Mouse (Mus musculus): ENCODE measurements at regions not wholly inside any gene's neighbourhood (a gene's known extent, or its start where the extent isn't known, plus 50 kb on each side); places are given as distances from the start of the nearest gene placed in this dataset.
A peak's percentile ranks its signal among the peaks of the same experiment; 100 is the strongest.

- no peaks in the 10 kb centered on the region for H3K27me3 ChIP-seq
- ATAC-seq (ENCODE audit: borderline replicate concordance, extremely low read depth, low FRiP score, low TSS enrichment), result peak; percentile 86
- no peaks in the 10 kb centered on the region for H3K9me3 ChIP-seq
- no peaks in the 10 kb centered on the region for H3K4me1 ChIP-seq
- H3K27ac ChIP-seq, result peak overlapping the region; percentile 71
- H3K36me3 ChIP-seq, result no peaks in the 10 kb centered on the region
- no peak overlapping the region for H3K4me2 ChIP-seq
- H3K4me3 ChIP-seq, result no peak overlapping the region
- H3K9ac ChIP-seq, result no peak overlapping the region
- 52% methylated on average over 5 of the region's 5 CpGs for WGBS
Measured at GRCm38 (mm10) chr11:9932360-9933265, 740.9 kb downstream of the Abca13 start.

- Histone ChIP-seq H3K4me3 (no peak overlapping the region), H3K4me1 (no peaks in the 10 kb centered on the region), H3K27ac (no peak overlapping the region), H3K27me3 (no peaks in the 10 kb centered on the region), H3K36me3 (no peaks in the 10 kb centered on the region), H3K4me2 (no peak overlapping the region), H3K9me3 (no peaks in the 10 kb centered on the region), H3K9ac (no peak overlapping the region)
- no peak for ATAC-seq (ENCODE audit: borderline replicate concordance, extremely low read depth, low FRiP score, low TSS enrichment)
Measured at GRCm38 (mm10) chr11:9962696-9963202, 771.0 kb downstream of the Abca13 start.

GRCm38 (mm10) chr11:9982974-9983373, 791.2 kb downstream of the Abca13 start:
- no peak overlapping the region for H3K4me3 ChIP-seq
- H3K9ac ChIP-seq, result no peak overlapping the region
- H3K27me3 ChIP-seq, result no peaks in the 10 kb centered on the region
- no peak overlapping the region for H3K4me2 ChIP-seq
- H3K9me3 ChIP-seq, result no peaks in the 10 kb centered on the region
- ATAC-seq (ENCODE audit: borderline replicate concordance, extremely low read depth, low FRiP score, low TSS enrichment), result no peak
- no peak overlapping the region for H3K27ac ChIP-seq
- H3K36me3 ChIP-seq, result no peaks in the 10 kb centered on the region
- H3K4me1 ChIP-seq, result no peaks in the 10 kb centered on the region

GRCm38 (mm10) chr11:9994601-9995166, 802.9 kb downstream of the Abca13 start:
- Histone ChIP-seq H3K4me2 (no peak overlapping the region), H3K36me3 (no peaks in the 10 kb centered on the region), H3K9me3 (no peaks in the 10 kb centered on the region), H3K9ac (no peak overlapping the region), H3K27ac (no peak overlapping the region), H3K4me3 (no peak overlapping the region), H3K4me1 (no peaks in the 10 kb centered on the region), H3K27me3 (no peaks in the 10 kb centered on the region)
- WGBS, result 47% methylated on average over 5 of the region's 5 CpGs
- ATAC-seq (ENCODE audit: borderline replicate concordance, extremely low read depth, low FRiP score, low TSS enrichment), result peak; percentile 21; the same call in 1 of the 2 replicates

GRCm38 (mm10) chr11:9995356-9995755, 803.6 kb downstream of the Abca13 start:
- H3K9me3 ChIP-seq, result no peaks in the 10 kb centered on the region
- H3K4me2 ChIP-seq, result no peak overlapping the region
- H3K27ac ChIP-seq, result no peak overlapping the region
- H3K4me1 ChIP-seq, result no peaks in the 10 kb centered on the region
- H3K4me3 ChIP-seq, result no peak overlapping the region
- no peaks in the 10 kb centered on the region for H3K27me3 ChIP-seq
- no peaks in the 10 kb centered on the region for H3K36me3 ChIP-seq
- no peak overlapping the region for H3K9ac ChIP-seq
- no peak for ATAC-seq (ENCODE audit: borderline replicate concordance, extremely low read depth, low FRiP score, low TSS enrichment)

GRCm38 (mm10) chr11:9997532-9998138, 805.9 kb downstream of the Abca13 start:
- H3K4me2 ChIP-seq, result no peak overlapping the region
- WGBS, result 37% methylated on average over 5 of the region's 5 CpGs
- peak; percentile 65; the same call in 1 of the 2 replicates for ATAC-seq (ENCODE audit: borderline replicate concordance, extremely low read depth, low FRiP score, low TSS enrichment)
- no peaks in the 10 kb centered on the region for H3K4me1 ChIP-seq
- no peaks in the 10 kb centered on the region for H3K36me3 ChIP-seq
- H3K27ac ChIP-seq, result no peak overlapping the region
- H3K9me3 ChIP-seq, result no peaks in the 10 kb centered on the region
- H3K27me3 ChIP-seq, result no peaks in the 10 kb centered on the region
- H3K4me3 ChIP-seq, result no peak overlapping the region
- no peak overlapping the region for H3K9ac ChIP-seq

- Histone ChIP-seq H3K4me1 (no peaks in the 10 kb centered on the region), H3K4me2 (no peak overlapping the region), H3K4me3 (no peak overlapping the region), H3K36me3 (no peaks in the 10 kb centered on the region), H3K27me3 (no peaks in the 10 kb centered on the region), H3K27ac (no peak overlapping the region), H3K9ac (no peak overlapping the region), H3K9me3 (no peaks in the 10 kb centered on the region)
- no peak for ATAC-seq (ENCODE audit: borderline replicate concordance, extremely low read depth, low FRiP score, low TSS enrichment)
- 74% methylated on average over 2 of the region's 2 CpGs for WGBS
Measured at GRCm38 (mm10) chr11:10002170-10002569, 810.4 kb downstream of the Abca13 start.

GRCm38 (mm10) chr11:10006881-10007280, 815.1 kb downstream of the Abca13 start:
- no peak overlapping the region for H3K4me3 ChIP-seq
- 46% methylated on average over 3 of the region's 3 CpGs for WGBS
- ATAC-seq (ENCODE audit: borderline replicate concordance, extremely low read depth, low FRiP score, low TSS enrichment), result no peak

GRCm38 (mm10) chr11:10046593-10046992, 854.9 kb downstream of the Abca13 start:
- Histone ChIP-seq H3K4me1 (no peaks in the 10 kb centered on the region), H3K27ac (no peak overlapping the region), H3K9me3 (no peaks in the 10 kb centered on the region), H3K4me2 (no peak overlapping the region), H3K27me3 (no peaks in the 10 kb centered on the region), H3K4me3 (no peak overlapping the region), H3K36me3 (no peaks in the 10 kb centered on the region), H3K9ac (no peak overlapping the region)
- ATAC-seq (ENCODE audit: borderline replicate concordance, extremely low read depth, low FRiP score, low TSS enrichment), result no peak
- 50% methylated on average over 2 of the region's 2 CpGs for WGBS

More at GRCm38 (mm10) chr11:10006881-10007280, 815.1 kb downstream of the Abca13 start:
- H3K36me3 ChIP-seq, result no peaks in the 10 kb centered on the region
- no peak overlapping the region for H3K27ac ChIP-seq
- no peaks in the 10 kb centered on the region for H3K9me3 ChIP-seq
- H3K4me2 ChIP-seq, result no peak overlapping the region
- H3K9ac ChIP-seq, result no peak overlapping the region
- H3K27me3 ChIP-seq, result no peaks in the 10 kb centered on the region
- H3K4me1 ChIP-seq, result no peaks in the 10 kb centered on the region

GRCm38 (mm10) chr11:10051584-10052210, 860.0 kb downstream of the Abca13 start:
- no peaks in the 10 kb centered on the region for H3K4me1 ChIP-seq
- ATAC-seq (ENCODE audit: borderline replicate concordance, extremely low read depth, low FRiP score, low TSS enrichment), result no peak
- H3K4me2 ChIP-seq, result no peak overlapping the region
- no peaks in the 10 kb centered on the region for H3K36me3 ChIP-seq
- 56% methylated on average over 2 of the region's 2 CpGs for WGBS
- no peaks in the 10 kb centered on the region for H3K9me3 ChIP-seq
- H3K4me3 ChIP-seq, result no peak overlapping the region
- no peaks in the 10 kb centered on the region for H3K27me3 ChIP-seq
- H3K9ac ChIP-seq, result no peak overlapping the region
- H3K27ac ChIP-seq, result no peak overlapping the region

GRCm38 (mm10) chr11:10071881-10072280, 880.1 kb downstream of the Abca13 start:
- Histone ChIP-seq H3K9ac (no peak overlapping the region), H3K4me2 (no peak overlapping the region), H3K9me3 (no peaks in the 10 kb centered on the region), H3K27ac (no peak overlapping the region), H3K4me3 (no peak overlapping the region), H3K36me3 (no peaks in the 10 kb centered on the region), H3K27me3 (no peaks in the 10 kb centered on the region), H3K4me1 (no peaks in the 10 kb centered on the region)
- 84% methylated on average over 2 of the region's 2 CpGs for WGBS
- ATAC-seq (ENCODE audit: borderline replicate concordance, extremely low read depth, low FRiP score, low TSS enrichment), result no peak

GRCm38 (mm10) chr11:10087939-10088338, 896.2 kb downstream of the Abca13 start:
- H3K4me1 ChIP-seq, result no peaks in the 10 kb centered on the region
- H3K4me3 ChIP-seq, result no peak overlapping the region

More at GRCm38 (mm10) chr11:10087939-10088338, 896.2 kb downstream of the Abca13 start:
- Histone ChIP-seq H3K27me3 (no peaks in the 10 kb centered on the region), H3K9ac (no peak overlapping the region), H3K9me3 (no peaks in the 10 kb centered on the region), H3K36me3 (no peaks in the 10 kb centered on the region), H3K4me2 (no peak overlapping the region), H3K27ac (no peak overlapping the region)
- 84% methylated on average over 4 of the region's 4 CpGs for WGBS
- ATAC-seq (ENCODE audit: borderline replicate concordance, extremely low read depth, low FRiP score, low TSS enrichment), result no peak

All from lung, embryonic 15.5 days (tissue).